Mouse (Mus musculus): ENCODE results near the gene Glb1l2.

The Glb1l2 gene

DNA sequence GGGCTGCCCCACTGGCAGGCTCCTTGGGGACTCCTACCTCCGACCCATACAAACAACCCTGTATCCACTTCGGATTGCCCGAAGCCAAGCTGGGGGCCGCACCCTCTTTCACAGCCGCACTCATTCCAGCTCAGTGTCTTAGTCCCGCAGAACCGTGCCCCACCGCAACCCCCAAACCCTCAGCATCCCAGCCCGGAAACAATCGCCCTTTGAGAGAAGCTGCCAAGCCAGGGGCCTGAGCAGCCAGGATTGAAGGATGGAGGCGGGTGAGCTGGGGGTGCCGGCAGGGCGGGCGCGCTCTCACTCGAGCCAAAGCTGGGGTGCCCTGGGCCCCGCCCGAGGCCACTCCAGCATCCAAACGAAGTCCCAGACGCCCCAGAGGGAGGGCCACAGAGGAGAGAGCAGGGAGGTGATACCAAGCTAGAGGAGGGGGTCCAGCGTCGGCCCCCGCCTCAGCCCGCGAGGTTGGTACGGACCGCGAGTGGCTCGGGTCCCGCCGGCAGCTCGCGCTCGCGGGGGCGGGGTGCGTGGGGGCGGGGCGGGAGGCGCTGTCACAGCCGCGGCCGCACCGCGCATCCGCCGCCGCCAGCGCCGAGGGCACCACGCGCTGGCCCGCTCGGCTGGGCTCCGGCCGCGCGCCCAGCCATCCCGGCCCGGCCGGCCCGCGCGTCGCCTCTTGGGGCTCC, 72.9 kb downstream of the Glb1l2 start, which contains the start of gene B3gat1:
B3gat1 (plus strand) TSS at position 523 of the 686 bp plus-strand sequence.
- no peak for DNase-seq (ENCODE audit: low read depth, low spot score)

DNA sequence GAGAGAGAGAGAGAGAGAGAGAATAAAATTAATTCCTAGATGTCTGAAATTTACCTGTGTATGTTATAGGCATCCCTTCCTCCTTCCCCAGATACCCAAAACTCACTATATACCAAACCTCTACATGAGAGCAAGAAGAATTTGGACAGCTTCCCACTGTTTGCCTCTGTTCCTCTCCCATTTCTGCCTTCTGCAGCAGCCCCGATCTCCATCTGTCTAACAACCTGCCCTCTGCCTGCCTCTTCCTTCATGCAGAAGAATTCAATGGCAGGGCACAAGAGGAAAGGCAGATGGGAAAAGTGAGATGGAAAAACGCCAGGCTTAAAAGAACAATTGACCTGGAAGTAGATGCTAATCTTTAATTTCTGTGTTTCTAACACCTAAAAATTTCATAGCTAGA, 77.7 kb downstream of the Glb1l2 start:
- no peak for DNase-seq (ENCODE audit: low read depth, low spot score)

DNA sequence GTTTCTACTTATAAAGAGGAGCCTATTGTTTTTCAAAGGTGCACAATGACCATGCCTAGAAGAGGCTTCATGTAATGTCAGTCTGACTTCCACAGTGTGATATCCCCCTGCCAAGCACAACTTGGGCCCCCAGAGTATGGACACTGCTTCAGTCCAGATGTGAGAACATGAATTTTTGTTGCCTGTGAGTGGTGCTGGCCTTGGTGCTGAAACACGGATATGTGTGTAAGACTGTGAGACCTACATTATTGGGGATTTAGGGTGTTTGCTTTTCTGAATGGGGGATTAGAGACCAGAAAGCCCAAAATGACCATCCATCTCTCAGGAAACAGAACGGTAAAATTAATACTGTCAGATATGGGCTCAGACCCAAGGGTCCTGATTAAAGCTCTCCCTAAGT, 78.8 kb downstream of the Glb1l2 start:
- no peak for DNase-seq (ENCODE audit: low read depth, low spot score)

DNA sequence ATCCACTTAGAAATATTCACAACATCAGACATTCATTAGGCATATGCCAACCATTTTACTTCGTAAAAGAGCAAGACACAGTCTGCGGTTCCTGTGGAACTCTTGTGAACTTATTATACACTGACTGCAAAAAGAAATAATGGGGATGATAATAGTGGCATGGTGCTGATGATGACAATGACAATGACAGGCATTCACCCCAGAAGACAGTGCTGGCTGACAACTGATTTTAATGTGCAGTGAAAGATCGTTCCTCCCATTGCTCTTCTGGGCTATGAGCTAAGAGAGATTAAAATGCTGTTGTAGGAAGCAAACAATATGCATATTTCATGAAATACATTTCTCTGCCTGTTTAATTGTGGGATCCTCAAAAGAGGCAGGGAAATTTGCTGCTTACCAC, 80.6 kb downstream of the Glb1l2 start:
- no peak for DNase-seq (ENCODE audit: low read depth, low spot score)

DNA sequence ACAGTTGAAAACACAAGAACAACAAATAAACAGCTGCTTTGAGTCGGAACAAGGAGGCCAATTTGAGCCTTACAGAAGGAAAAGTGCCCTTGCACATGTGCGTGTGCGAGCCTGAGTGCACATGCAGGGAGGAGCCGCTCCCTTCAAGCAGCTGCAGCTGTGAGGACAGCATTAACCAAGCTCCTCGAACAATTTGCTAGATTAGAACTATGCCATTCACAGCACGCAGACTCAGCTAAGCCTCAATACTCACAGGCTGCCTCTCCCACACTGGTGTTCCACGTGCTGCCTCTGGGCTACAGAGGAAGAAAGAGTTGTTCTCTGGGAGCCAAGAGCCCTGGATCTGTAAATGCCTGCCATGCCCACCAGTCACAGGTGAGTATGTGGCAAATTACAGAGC, 84.5 kb downstream of the Glb1l2 start:
- no peak for DNase-seq (ENCODE audit: low read depth, low spot score)

DNA sequence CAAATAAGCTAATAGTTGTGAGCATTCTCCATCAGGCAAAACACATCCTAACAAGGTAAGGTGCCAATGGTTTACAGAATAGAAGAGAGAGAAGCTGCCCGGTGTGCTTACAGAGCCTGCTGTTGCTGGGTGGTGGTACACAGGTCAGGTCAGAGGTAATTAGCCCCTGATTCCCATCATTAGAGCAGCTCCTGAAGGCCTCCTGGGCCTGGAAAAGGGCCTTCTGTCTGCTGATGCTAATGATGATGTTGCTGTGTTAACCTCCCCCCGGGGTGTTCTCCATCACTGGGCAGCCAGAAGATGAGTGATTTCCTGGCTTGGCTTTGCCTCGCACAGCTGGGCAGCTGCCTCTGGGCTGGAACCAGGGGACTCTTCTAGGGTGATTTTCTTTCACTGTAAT, 87.9 kb downstream of the Glb1l2 start:
- no peak for DNase-seq (ENCODE audit: low read depth, low spot score)
